Mouse (Mus musculus): ENCODE results near the gene Il4.

Gene Il4

GRCm38 (mm10) chr11:53618619-53619198 lies at the start of gene Il4:
Il4 (minus strand) TSS chr11:53618669.
- no peak for DNase-seq (ENCODE audit: low spot score)

- no peak for DNase-seq (ENCODE audit: low spot score)
Measured at GRCm38 (mm10) chr11:53664091-53664490, 45.6 kb upstream of the Il4 start.

- no peak for DNase-seq (ENCODE audit: low spot score)
Measured at GRCm38 (mm10) chr11:53662794-53663674, 44.6 kb upstream of the Il4 start.

- DNase-seq (ENCODE audit: low spot score) = no peak
Measured at GRCm38 (mm10) chr11:53657828-53658227, 39.4 kb upstream of the Il4 start.

- no peak for DNase-seq (ENCODE audit: low spot score)
Measured at GRCm38 (mm10) chr11:53657381-53657780, 38.9 kb upstream of the Il4 start.

GRCm38 (mm10) chr11:53656558-53657202 lies 38.2 kb upstream of the Il4 start:
- no peak for DNase-seq (ENCODE audit: low spot score)

GRCm38 (mm10) chr11:53655043-53655442 lies 36.6 kb upstream of the Il4 start:
- DNase-seq (ENCODE audit: low spot score) = no peak

GRCm38 (mm10) chr11:53652427-53652826 lies 34.0 kb upstream of the Il4 start:
- no peak for DNase-seq (ENCODE audit: low spot score)

- DNase-seq (ENCODE audit: low spot score) = no peak
Measured at GRCm38 (mm10) chr11:53651441-53651840, 33.0 kb upstream of the Il4 start.

- no peak for DNase-seq (ENCODE audit: low spot score)
Measured at GRCm38 (mm10) chr11:53644017-53644416, 25.5 kb upstream of the Il4 start.

GRCm38 (mm10) chr11:53642744-53643279 lies 24.3 kb upstream of the Il4 start:
- no peak for DNase-seq (ENCODE audit: low spot score)

GRCm38 (mm10) chr11:53637803-53638260 lies 19.4 kb upstream of the Il4 start:
- DNase-seq (ENCODE audit: low spot score) = no peak

- no peak for DNase-seq (ENCODE audit: low spot score)
Measured at GRCm38 (mm10) chr11:53637046-53637802, 18.8 kb upstream of the Il4 start.

GRCm38 (mm10) chr11:53636183-53636646 lies 17.7 kb upstream of the Il4 start:
- no peak for DNase-seq (ENCODE audit: low spot score)

GRCm38 (mm10) chr11:53635590-53636182 lies 17.2 kb upstream of the Il4 start:
- DNase-seq (ENCODE audit: low spot score) = no peak

- DNase-seq (ENCODE audit: low spot score) = no peak
Measured at GRCm38 (mm10) chr11:53634556-53634955, 16.1 kb upstream of the Il4 start, which contains the start of gene Il13. Il13 (minus strand) TSS chr11:53634702.

GRCm38 (mm10) chr11:53633644-53634043 lies 15.2 kb upstream of the Il4 start:
- DNase-seq (ENCODE audit: low spot score) = no peak

- no peak for DNase-seq (ENCODE audit: low spot score)
Measured at GRCm38 (mm10) chr11:53632122-53632733, 13.8 kb upstream of the Il4 start.

- peak; percentile 81 for DNase-seq (ENCODE audit: low spot score)
Measured at GRCm38 (mm10) chr11:53627859-53628258, 9.4 kb upstream of the Il4 start.

GRCm38 (mm10) chr11:53626802-53627373 lies 8.4 kb upstream of the Il4 start:
- DNase-seq (ENCODE audit: low spot score) = no peak
